Mouse (Mus musculus): ENCODE measurements at regions not wholly inside any gene's neighbourhood (a gene's known extent, or its start where the extent isn't known, plus 50 kb on each side); places are given as distances from the start of the nearest gene placed in this dataset.

DNA sequence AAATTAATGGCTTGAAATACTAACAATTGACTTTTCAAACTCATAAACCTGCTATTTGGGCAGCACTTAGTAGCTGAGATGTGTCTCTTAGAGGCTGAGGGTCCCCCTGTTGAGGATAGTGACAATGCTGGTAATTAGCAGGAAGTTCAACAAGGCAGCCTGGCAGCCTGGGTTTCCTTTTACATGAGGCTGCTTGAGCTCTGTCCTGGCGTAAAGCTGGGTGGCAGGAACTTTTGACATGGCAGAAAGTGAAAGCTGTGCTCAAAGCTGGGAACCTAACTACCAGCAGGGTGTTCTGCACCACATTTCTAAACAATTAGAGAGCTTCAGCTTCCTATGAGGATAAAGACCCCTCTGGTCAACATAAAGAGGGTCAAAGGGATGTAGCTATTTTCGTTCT lies 194.5 kb downstream of the Etaa1 start:
- no peak for DNase-seq

DNA sequence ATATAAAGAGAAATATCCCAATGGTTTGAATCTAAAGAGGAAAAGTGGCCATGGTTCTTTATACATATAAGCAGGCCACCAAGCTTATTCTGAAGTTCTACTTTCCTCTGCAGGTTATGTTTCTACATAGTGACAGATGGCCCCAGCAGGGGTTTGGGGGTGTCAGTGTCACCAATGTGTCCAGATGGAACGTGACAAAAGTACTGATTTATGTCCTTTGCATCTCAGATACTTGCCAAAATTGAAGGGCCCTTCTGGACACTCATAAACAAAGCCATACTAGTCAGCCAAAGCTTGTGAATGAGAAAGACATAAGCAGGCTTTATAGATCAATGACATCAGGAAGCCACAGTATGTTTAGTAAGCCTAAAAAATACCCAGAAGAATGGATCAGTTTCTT lies 190.3 kb downstream of the Etaa1 start:
- no peak for DNase-seq

DNA sequence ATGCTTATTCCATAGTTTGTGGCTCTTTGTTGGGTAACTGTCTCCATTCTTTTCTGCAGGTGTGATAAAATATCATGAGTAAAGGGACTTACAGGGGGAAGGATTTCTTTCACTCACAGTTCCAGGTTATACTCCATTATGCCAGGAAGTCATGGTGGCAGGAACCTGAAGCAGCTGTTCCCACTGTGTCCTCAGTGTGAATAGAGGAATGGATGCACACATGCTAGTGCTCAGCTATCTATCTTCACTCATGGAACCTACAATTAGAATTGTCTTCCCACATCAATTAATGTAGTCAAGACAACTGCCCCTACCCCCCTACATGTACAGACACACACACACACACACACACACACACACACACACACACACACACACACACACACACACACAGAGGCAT lies 189.5 kb downstream of the Etaa1 start:
- DNase-seq, result no peak

DNA sequence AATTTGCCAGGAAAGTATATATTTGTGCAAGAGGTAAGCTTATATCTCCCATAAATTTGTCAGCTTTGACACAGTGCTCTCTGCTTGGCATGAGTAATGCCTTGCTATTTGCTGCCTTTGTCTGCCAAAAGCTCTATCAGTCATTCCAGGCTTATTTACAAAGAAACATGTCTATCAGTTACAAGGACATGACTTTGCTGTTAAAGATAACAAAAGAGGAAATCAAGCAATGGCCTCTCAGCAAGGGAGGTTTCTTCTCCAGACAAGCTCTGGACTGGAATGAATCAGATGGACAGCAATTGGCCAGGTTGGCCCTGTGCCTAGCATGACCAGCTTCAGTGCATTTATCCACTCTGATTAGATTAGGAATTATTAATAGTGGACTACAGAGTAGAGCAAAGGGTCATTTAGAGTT lies 185.3 kb downstream of the Etaa1 start:
- peak in 1 of 2 experiments; percentile 5 for DNase-seq

DNA sequence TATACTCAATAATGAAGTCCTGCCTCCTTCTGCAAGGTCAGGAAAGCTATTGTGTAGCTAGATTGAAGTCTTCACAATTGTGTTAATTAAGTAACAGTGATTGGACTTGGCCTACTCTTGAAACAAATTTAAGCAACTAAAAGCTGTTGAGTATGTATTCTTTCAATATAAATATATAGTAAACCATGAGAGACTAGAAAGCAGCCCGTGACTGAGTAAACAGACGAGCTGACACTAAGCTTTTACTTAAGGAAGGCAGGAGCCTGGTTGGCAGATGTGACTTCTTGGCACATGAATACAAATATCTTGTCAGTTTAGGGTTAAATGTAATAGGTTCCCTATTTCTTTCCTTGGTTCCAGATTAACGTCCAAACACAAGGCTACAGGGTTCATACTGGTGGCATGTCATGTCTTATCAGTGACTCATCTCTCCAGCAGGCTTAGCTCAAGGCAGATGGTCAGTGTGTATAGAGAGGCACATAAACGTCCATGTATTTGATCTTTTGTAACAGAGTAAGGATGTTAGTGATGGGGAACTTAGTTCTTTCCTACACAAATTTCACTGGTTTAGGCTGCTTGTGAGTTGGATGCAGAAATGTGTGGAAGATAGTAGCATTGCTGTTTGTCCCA lies 184.7 kb downstream of the Etaa1 start:
- no peak for DNase-seq

DNA sequence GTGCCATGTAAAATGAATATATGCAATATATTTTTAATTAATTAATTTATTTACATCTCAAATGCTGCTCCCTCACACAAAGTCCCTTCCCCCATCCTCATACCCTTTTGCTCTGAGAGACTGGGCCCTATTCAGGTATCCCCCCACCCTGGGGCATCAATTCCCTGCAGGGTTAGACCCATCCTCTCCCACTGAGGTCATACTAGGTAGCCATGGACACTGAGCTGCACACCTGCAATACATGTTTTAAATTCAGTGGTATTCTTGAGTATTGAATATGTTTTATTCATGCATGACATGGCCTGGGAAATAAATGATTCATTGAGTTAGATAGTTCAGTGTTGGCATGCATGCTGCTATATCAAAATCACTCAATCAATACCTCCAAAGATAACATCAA lies 156.0 kb downstream of the Etaa1 start:
- no peak for DNase-seq

DNA sequence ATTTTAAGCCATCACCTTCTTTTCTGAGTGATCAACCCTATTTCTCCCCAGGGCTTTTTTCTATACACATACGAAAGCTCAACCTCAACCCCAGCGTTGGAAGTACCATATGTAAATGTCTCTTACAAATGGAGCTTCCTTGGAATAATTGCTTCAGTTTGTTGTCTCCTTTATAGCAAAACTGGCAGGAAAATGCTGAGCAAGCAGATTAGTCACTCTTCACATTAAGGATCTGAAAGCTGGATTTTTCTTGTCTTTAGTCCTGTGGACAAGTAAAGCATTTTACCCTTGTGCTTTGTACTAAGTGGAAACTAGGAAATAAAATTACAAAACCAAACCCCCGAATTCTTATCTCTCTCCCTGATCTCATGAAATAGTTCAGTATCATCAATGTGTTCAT lies 145.8 kb downstream of the Etaa1 start:
- no peak for DNase-seq

DNA sequence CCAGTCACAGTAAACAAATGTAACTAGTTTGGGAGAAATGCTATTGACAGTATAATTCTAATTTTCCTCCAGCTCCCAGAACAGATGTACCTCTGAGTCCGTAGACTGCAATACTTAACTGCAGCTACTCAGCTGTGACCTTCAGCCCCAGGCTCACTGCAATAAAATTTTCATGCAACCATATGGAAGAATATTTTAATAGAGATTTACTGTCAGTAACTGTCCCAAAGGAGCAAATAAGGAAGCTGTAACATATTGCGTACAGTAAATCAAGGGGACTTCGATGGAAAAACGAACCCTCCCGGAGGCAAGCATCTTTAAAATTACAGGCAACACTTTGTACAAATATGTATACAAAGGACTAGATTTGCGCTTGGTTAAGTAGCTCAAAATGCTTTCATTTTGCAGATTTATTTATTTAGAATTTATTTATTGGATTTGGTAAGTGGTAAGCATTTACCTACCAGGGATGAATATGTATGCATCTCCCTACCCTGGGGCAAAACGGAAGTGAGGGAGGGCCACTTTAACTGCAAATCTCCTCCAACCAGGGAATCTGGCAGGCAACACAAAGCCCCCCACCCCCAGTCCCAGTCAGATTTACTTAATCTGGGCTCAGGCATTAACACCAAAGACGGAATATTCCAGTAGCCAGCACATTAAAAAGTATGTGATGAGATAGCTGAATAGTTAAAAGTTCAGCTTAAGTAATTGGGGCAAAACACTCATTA lies 141.7 kb downstream of the Etaa1 start:
- DNase-seq, result no peak

DNA sequence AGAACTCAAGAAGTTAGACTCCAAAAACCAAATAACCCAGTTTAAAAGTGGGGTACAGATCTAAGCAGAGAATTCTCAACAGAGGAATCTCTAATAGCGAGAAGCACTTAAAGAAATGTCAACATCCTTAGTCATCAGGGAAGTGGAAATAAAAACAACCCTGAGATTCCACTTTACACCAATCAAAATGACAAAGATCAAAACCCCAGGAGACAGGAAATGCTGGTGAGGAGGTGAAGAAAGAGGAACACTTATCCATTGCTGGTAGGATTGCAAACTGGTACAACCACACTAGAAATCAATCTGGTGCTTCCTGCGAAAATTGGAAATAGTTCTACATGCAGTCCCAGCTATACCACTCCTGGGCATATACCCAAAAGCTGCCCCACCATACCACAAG lies 111.0 kb downstream of the Etaa1 start:
- no peak for DNase-seq

DNA sequence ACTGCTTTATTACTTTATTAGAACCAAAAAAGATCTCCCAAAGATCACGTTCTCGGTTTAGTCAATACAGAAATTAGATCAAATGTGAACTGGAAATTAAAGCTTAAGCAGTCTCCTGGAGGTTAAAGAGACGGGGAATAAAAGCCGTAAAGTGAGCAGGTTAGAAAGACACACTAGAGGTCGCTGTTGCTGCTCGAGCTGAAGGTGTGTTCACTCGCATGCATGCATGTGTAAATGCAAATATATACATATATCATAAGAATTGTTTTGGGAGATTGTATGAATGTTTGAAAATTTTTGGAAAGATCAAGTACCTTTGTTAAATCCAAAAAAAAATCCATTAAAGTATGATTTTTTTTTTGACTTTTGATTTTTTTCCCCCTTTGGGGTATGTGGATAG lies 101.3 kb downstream of the Etaa1 start:
- DNase-seq, result peak in 1 of 2 experiments; percentile 21

DNA sequence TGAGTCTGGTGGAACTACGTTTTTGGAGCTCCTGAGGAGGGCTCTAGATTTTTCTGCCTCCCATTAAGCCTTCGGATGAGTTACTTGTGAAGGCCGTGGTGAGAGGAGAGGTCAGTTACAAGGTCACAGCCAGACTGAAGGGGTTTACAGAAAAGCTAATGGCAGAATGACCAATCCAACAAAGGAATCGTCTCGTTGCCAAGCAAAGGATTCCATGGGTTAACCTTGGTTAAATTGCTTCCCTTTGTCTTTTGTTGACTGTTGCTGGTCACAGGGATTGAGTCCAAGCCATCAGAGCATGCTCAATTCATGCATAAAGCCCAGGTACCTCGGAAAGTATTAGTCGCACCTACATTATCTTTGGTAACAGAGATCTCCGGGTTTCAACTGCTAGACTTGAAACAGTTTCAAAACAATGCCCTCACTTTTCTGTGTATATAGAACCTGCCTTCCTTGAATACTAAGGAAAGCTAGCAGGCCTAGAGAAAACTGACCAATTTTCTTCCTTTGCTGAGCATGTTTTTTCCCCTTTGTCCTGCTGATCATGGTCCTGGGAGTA lies 100.3 kb downstream of the Etaa1 start:
- DNase-seq, result no peak

DNA sequence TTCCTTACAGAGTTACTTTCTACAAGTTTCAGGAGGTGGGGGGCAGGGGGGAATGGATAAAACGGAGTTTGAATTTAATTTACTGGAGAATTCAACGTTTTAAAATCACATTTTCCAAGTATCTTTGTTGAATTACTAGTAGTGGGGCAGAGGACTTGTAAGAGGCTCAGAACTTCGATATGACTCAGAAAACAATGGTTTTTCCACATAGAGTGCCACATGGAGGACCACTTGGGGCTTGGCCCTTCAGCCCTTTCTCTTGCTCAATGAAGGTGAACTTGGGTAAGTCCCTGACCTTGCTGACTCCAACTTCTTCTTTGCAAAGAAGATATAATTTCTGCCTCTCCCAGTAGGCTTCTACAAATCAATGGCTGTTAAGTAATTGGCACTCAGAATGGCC lies 99.8 kb downstream of the Etaa1 start:
- no peak for DNase-seq

DNA sequence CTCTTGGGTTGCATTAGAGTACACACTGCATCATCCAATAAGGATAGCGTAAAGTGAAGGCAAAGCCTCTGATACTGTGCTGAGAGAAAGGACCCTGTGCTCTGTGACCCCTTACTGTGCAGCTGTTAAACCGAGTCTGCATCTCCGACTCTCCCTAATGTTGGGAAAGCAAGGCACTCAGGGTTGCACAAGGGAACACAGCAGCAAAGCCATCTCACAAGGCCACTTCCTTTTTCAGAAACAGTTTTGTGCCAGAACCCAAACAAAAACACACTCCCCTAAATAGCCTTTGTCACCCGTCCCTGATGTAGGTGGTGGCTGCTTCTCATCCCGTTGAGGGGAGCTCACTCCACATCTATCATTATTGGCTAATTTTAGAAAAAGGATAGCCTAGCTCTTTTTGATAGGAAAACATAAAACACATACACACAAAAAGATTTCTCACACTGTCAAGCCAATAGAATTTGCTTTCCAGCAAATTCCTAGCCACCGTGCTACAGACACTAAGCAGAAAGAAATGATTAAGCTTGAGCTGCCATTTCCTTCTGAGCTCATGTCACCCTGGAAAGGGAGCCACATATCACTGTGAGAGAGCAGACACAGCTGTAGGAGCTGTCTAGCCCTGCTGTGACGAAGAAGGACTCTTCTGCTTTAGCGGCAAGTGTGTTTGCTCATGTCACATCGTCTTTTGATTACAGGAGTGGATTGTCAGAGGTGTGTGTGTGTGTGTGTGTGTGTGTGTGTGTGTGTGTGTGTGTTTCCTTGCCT lies 94.1 kb downstream of the Etaa1 start:
- no peak for DNase-seq

DNA sequence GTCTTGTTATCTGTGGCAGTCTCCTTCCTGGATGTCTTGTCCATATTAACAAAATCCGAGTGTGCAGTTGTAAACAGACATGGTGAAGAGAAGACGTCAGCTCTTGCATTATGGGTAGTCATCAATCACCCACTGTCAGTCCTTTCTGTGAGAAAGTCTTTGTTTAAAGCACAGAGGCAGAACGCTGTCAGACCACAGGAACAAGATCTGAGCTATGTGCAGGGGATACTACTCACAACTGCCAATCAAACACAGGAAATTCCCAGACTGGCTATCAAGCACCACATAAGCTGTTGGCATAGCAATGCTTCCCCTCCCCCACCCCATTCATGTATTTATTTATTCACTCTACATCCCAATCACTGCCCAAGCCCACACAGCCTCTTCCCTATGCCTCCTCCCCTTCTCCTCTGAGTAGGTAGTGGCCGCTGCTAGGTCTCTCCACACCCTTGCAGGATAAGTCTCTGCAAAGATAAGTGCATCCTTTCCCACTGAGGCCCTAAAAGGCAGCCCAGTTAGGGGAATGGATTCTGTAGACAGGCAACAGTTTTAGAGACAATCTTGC lies 88.8 kb downstream of the Etaa1 start:
- DNase-seq, result no peak

DNA sequence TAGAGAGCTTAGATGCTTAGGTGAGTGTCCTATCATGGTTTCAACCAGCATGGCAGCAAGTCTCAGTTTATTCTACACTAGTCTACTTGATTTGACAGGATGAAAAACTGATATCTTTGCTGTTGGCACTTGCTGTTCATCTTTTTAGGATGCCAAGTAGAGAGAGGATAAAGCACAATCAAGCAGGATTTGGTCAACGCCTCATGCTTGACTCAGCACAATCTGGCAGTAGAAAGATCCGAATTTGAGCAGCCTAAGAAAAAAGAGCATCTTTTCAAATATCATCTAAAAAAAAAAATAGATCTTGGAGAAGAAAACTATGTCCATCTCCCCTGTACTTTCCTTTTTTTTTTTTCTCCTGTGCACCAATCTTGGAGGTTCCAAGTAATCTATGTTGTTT lies 83.0 kb downstream of the Etaa1 start:
- no peak for DNase-seq

DNA sequence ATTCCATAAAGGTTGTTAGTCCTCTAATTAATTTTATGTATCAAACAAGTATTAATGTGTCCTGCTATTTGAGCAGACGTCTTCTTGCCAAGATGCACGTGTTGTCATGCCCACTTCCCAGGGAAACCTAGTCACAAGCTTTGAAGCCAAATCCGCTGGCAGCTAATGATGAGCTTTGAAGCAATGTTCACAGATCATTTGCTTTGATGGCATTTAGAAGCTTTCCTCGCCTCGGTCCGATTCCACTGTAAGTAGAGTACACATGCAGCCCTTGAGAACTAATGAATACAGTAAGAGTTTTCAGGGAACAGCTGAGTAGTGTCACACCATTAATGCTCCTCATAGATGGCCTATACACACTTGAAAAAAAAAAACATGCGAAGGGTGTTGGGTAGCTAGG lies 81.8 kb downstream of the Etaa1 start:
- no peak for DNase-seq

DNA sequence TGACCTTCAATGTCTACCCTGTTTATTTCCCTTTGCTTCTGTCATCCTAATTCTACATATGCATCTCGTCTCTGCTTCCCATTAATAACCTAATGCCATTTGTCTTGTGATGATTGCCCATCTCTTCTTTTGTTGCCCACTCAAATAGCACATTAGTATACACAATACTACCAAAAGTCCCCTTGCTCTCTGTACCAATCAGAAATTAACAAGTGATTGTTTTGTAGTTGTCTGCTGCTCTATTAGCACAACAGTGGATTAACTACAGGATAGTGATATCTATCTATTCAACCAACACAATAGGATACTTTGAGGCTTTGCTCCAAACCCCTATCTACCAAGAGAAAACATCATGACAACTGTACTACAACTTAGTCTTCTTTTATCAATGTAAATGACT lies 70.4 kb downstream of the Etaa1 start:
- no peak for DNase-seq
